Mouse (Mus musculus) testis, adult 10 weeks (tissue): ENCODE data around the gene Crxos. TPM values are rescaled to one million over a fixed set of nuclear protein-coding genes. Genes with fewer than 3 reads are reported as not detected.

Experiments
- polyA plus RNA-seq: library from polyadenylated mRNA; stranded (reverse); fragments of 350-450 nt; fragmentation: Illumina TruSeq; extraction: RNeasy Lipid Tissue Mini Kit (QIAGEN cat#74804); gene quantifications from one replicate; pipeline ENCODE4 v1.2.3, GENCODE M21; 2014; ENCODE audit warnings: low read depth, low replicate concordance

Gene Crxos
- not detected for polyA plus RNA-seq

DNA sequence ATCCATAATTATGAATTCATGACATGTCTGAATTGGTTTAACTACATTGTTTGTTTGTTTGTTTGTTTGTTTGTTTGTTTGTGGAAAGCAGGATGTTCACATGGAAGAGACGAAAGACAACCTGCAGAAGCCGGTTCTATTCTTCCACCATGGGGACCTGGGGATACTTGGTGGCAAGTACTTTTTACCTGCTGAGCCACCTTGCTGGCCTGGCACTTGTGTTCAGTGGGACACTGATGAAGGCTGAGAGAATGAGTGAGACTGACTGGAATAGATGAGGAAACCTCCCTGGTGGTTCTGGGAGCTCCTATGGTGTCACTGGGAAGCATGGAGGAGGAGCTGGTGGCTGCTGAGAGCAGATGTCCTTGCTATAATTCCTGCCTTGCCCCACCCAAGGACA, at the start of gene Crxos:
Gene Crxos, plus strand, starts transcription at position 301 of the 400 bp plus-strand sequence.

DNA sequence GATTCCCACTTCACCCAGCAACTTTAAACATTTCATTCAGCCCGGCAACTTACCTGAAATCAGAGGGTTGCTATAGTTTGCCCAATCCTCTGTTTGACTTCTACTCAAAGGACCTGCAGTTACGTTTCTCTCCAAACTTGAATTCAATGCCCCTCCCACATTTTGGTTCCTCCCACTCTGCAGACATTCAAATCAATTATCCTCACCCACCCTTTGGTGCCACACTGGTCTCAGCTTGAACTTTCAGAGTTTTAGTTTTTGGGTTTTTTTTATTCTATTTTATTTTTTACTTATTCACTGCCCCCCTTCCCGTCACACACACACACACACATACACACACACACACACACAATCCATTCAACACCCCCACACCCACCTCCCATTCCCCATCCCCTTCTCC, 42.8 kb upstream of the Crxos start, which contains the start of gene Obox6:
Gene Obox6, minus strand, starts transcription at position 101 of the 400 bp plus-strand sequence.

DNA sequence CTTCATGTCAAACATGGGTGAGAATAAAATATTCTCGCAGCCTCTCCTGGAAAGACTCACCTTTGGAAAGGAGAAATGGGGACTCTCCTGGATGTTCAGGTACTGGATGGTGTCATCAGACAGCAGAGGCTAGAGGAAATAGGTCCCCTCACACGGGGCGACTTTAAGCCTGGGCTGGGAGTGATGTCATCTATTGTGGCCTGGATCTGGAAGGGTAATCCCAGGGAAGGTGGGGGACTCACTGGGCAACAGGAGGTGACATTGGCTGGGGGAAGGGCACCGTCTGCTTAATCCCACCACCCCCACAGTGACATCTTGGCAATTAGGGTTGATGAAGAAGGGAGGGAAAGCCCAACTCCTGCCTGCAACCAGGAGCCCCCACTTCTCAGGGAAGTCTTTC, 2.7 kb upstream of the Crxos start, which contains the start of gene Crx:
Gene Crx, minus strand, starts transcription at position 213 of the 400 bp plus-strand sequence.

DNA sequence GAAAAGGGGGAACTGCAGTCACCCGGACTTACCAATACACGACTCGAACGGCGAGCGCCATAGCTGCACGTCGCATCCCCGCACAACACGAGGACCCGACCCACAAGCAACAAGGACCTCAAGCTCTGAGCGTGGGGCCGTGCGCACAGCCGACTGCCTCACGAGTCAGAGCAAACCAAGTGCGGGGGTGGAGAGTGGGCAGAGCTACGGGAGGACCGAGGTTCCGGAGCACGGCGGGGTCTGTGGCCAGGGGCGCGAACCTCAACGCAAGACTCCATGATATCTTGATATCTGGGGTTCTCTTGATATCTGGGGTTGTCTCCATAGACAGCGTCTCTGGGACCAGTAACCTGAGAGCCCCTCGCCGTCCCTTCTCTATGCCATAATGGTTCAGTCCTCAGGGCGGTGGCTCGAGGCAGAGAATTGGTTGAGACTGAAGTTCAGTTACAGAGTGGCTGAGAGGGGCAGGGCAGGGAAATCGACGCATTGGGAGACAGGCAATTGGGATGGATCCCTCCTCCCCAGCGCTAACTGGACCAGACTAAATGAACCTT, 39.9 kb downstream of the Crxos start, which contains the start of gene Selenow:
Gene Selenow, minus strand, starts transcription at position 183 of the 554 bp plus-strand sequence.

DNA sequence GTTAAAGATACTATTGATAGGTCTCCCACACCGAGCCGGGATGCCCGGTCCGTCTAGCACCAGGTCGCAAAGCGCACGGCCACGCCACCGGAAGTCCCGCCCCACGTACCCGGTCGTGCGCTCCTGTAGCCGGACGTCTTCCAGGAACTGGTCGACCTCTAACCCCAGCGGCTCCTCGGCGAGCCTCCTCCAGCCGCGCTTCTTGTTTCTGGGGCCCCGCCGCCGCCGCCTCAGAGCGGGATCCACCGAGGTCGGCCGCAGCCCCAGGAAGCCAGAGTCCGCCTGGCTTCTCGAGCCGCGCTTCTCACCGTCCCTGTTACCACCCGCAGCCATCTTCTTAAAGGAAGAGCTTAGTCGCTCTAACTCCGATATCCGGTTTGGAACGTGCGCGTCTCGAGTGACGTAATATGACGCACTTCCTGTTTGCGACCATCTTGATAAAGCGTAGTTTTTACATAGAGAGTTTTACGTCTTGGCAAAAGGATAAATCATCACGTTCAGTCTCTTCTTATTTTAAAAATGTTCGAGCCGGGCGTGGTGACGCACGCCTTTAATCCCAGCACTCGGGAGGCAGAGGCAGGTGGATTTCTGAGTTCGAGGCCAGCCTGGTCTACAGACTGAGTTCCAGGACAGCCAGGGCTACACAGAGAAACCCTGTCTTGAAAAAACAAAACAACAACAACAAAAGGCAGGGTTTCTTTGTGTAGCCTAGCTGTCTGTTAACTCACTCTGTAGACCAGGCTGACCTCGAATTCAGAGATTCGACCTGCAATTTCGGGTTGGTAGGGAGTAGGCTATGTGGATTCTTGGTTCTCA, 63.5 kb downstream of the Crxos start, which contains the start of gene Nop53:
Gene Nop53, minus strand, starts transcription at position 354 of the 816 bp plus-strand sequence.

Other genes starting within 250 kb of the Crxos start
- gene Obox3, start 242.7 kb upstream of the Crxos start, polyA plus RNA-seq = not detected
- not detected for gene Obox5, start 132.5 kb upstream of the Crxos start, polyA plus RNA-seq
- not detected for gene Obox6, start 42.9 kb upstream of the Crxos start, polyA plus RNA-seq
- gene Crx, start 2.6 kb upstream of the Crxos start, polyA plus RNA-seq = not detected
- gene Selenow, start 39.8 kb downstream of the Crxos start, polyA plus RNA-seq = 12.0 TPM
- gene Nop53, start 63.5 kb downstream of the Crxos start, polyA plus RNA-seq = 9.3 TPM
- gene Ehd2, start 85.0 kb downstream of the Crxos start, polyA plus RNA-seq = 1.5 TPM
- 0.15 TPM for gene Bicra, start 165.3 kb downstream of the Crxos start, polyA plus RNA-seq
- 18.6 TPM for gene Zfp541, start 179.2 kb downstream of the Crxos start, polyA plus RNA-seq
- 32.6 TPM for gene Napa, start 215.8 kb downstream of the Crxos start, polyA plus RNA-seq
- gene Kptn, start 237.3 kb downstream of the Crxos start, polyA plus RNA-seq = 2.6 TPM
- 2.8 TPM for gene Slc8a2, start 247.2 kb downstream of the Crxos start, polyA plus RNA-seq